Mouse (Mus musculus) embryonic fibroblast, embryonic 13.5 days (primary cell): ENCODE measurements around the gene Mfsd2a.

ENCODE experiments used
- CTCF ChIP-seq: IDR thresholded peaks from 2 replicates; pipeline ENCODE4 v1.5.1; 2011; ENCODE audit warnings: mild to moderate bottlenecking, control low read depth, low read length, moderate library complexity, borderline replicate concordance; ENCODE audit not compliant: insufficient read depth
- POLR2A ChIP-seq: IDR thresholded peaks from 2 replicates; pipeline ENCODE4 v1.6.1; 2011; ENCODE audit warnings: low read depth, mild to moderate bottlenecking, control low read depth, low read length, moderate library complexity

DNA sequence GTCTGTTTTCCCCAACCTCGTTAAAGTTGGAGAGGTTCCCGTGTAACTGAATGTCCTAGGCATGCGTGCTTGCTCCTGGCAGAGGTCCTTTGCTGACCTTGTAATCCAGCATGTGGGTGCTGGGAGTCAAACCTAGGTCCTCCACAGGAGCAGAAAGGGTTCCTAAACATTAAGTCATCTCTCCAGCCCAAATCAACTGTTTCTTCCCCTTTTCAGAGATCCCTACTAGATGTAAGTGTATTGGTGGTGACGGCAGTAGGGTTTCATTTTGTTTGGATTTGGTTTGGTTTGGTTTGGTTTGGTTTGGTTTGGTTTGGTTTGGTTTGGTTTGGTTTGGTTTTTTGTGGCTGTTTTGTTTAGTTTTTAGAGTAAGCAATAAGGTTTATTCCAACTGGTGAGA is 63.2 kb downstream of the Mfsd2a start:
- no peak for TF ChIP-seq CTCF
- no peak for TF ChIP-seq POLR2A
